Mouse (Mus musculus) midbrain, postnatal 0 days (tissue): Measurements from ENCODE around the gene Cerk. TPM values are rescaled to one million over a fixed set of nuclear protein-coding genes. Genes with fewer than 3 reads are reported as not detected.

Experiments used
- ATAC-seq: fragments of 200-750 bp; cut with Nextera tagmentation; 2 replicates; pipeline ENCODE4 v1.8.0; 2017; ENCODE audit warnings: moderate number of reproducible peaks, mild to moderate bottlenecking, moderate TSS enrichment, moderate library complexity; ENCODE audit not compliant: low FRiP score
- DNase-seq: peaks from one replicate; pipeline ENCODE4 v3.0.0-alpha.2; 2015; ENCODE audit warnings: low spot score
- H3K27ac ChIP-seq: fragments of 300-500 bp; sonication (generic); 2 replicates; pipeline ENCODE4 v1.5.1; 2014; ENCODE audit warnings: low read depth, mild to moderate bottlenecking, low read length, mixed read lengths
- H3K27me3 ChIP-seq: fragments of 300-500 bp; sonication (generic); 2 replicates; pipeline ENCODE4 v1.6.1; 2014; ENCODE audit warnings: low read length, control low read depth, mixed read lengths; ENCODE audit not compliant: insufficient read depth
- H3K36me3 ChIP-seq: fragments of 300-500 bp; sonication (generic); 2 replicates; pipeline ENCODE4 v1.6.1; 2014; ENCODE audit warnings: low read length, control low read depth, mixed read lengths; ENCODE audit not compliant: insufficient read depth
- H3K4me1 ChIP-seq: fragments of 300-500 bp; sonication (generic); 2 replicates; pipeline ENCODE4 v1.6.1; 2014; ENCODE audit warnings: mild to moderate bottlenecking, control low read depth, antibody characterized with exemption, low read length, mixed read lengths; ENCODE audit not compliant: insufficient read depth
- H3K4me2 ChIP-seq: fragments of 300-500 bp; sonication (generic); 2 replicates; pipeline ENCODE4 v1.6.1; 2014; ENCODE audit warnings: low read depth, mild to moderate bottlenecking, low read length, mixed read lengths; ENCODE audit not compliant: poor library complexity, severe bottlenecking
- H3K4me3 ChIP-seq: fragments of 300-500 bp; sonication (generic); 2 replicates; pipeline ENCODE4 v1.5.1; 2014; ENCODE audit warnings: low read depth, mild to moderate bottlenecking, low read length, moderate library complexity
- H3K9ac ChIP-seq: fragments of 300-500 bp; sonication (generic); replicated peaks from 2 replicates; pipeline ENCODE4 v1.6.1; 2014; ENCODE audit warnings: mild to moderate bottlenecking, low read length, moderate library complexity, mixed read lengths; ENCODE audit not compliant: poor library complexity, severe bottlenecking
- H3K9me3 ChIP-seq: fragments of 300-500 bp; sonication (generic); 2 replicates; pipeline ENCODE4 v1.6.1; 2016; ENCODE audit warnings: low read length, control low read depth
- CTCF ChIP-seq: IDR thresholded peaks from 2 replicates; pipeline ENCODE4 v1.5.1; 2016; ENCODE audit warnings: antibody characterized with exemption, mild to moderate bottlenecking
- WGBS: fragments of 180-500 bp; shearing (Covaris S2); extraction: QIAGEN DNeasy Blood & Tissue Kit; methylation state at CpG from one replicate; pipeline ENCODE4 v1.1.7; 2014; 5-methylcytosine and 5-hydroxymethylcytosine counted together
- polyA plus RNA-seq: library from polyadenylated mRNA; unstranded; fragments of >200 nt; fragmentation: Nextera tagmentation; extraction: Ambion mirVana; gene quantifications from 2 replicates; pipeline ENCODE4 v1.2.1, GENCODE M21; 2015
- total RNA-seq: library from RNA; depleted of rRNA; stranded (reverse); fragments of >200 nt; gene quantifications from 2 replicates; pipeline ENCODE4 v1.2.3, GENCODE M21; 2014

Gene Cerk
- total and polyA plus RNA-seq, 2 experiments from 2014 or later: 21.6 to 37.0 TPM

DNA sequence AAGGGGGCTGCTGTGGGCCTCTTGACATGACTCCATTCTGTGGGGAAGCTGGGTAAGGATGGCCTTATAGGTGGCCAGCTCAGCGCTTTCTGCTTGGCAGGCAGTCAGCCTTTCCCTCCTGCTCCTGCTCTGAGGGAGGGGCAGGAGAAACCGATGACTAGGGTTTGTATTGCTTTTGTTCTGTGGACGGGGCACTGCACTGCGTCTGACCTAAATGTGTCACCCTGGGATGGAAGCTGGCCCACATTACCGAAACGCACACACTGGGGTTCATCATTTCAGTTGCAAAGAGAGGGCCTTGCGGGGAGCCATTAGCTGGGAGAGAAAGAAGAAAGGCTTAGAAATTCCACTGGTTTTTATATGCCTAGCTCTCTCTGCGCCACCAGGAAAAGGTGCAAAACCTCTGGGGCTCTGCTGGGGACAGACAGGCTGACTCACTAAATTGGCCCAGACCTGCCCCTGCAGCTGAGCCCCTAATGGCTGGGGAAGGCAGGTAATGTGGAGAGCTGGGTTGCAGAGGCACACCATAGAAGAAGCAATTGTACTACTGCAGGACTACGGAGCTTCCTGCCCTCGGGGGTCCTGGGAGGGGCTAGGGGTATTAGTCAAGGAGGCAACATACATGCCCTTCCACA is 73.1 kb downstream of the Cerk start:
- Histone ChIP-seq H3K4me3 (no peak overlapping the region), H3K27me3 (no peaks in the 10 kb centered on the region), H3K4me2 (0 out of 2 replicates have a peak overlapping the region, but pooled peaks have one; percentile 3), H3K27ac (peak overlapping the region; percentile 86), H3K9me3 (no peaks in the 10 kb centered on the region), H3K4me1 (peaks cover 13% of the 10 kb centered on the region; the same call in 1 of the 2 replicates), H3K36me3 (no peaks in the 10 kb centered on the region), H3K9ac (0 out of 2 replicates have a peak overlapping the region, but pooled peaks have one; percentile 0)
- DNase-seq (peak; percentile 71), ATAC-seq (peak; percentile 64)
- no peak for TF ChIP-seq CTCF
- WGBS: 8% methylated on average over 10 of the region's 10 CpGs

DNA sequence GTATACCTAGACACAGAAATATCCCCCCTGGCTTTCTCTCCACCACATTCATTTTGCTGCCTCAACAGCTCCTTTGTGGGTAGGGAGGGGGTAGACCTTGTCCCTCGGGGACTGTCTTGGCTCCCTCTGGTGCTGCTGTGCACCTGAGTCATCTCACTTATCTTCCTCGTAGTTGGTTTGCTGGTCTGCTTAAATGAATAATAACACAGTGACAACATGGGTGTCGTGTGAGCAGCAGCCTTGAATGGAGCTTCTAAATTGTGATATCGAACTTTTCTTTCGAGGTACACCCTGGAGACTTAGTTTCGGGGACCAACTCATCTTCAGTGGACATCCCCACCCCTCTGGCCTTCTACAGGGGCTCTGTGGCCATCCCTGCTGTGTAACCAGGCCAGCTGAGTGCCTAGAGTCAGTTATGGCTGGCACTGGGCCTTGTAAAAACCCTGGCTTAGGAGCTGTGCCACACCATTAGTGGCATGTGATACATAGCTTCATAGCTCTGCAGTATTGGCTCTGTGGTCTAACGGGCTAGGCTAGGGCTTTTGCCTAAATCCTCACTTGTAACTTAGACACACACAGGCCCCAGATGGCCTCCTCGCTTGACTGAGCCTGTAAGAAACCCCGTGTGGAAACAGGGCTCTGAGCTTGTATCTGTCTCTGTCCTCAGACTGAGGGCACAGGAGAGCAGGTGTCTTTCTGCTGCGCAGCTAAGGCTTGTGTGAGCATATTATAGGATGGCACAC is 75.4 kb downstream of the Cerk start:
- ATAC-seq (no peak), DNase-seq (peak; percentile 70)
- Histone ChIP-seq H3K4me3 (no peak overlapping the region), H3K27me3 (no peaks in the 10 kb centered on the region), H3K4me1 (peaks cover 13% of the 10 kb centered on the region; the same call in 1 of the 2 replicates), H3K27ac (peak overlapping the region; percentile 51), H3K9me3 (no peaks in the 10 kb centered on the region), H3K36me3 (no peaks in the 10 kb centered on the region), H3K9ac (no peak overlapping the region), H3K4me2 (no peak overlapping the region)
- 64% methylated on average over 10 of the region's 10 CpGs for WGBS
- no peak for TF ChIP-seq CTCF

DNA sequence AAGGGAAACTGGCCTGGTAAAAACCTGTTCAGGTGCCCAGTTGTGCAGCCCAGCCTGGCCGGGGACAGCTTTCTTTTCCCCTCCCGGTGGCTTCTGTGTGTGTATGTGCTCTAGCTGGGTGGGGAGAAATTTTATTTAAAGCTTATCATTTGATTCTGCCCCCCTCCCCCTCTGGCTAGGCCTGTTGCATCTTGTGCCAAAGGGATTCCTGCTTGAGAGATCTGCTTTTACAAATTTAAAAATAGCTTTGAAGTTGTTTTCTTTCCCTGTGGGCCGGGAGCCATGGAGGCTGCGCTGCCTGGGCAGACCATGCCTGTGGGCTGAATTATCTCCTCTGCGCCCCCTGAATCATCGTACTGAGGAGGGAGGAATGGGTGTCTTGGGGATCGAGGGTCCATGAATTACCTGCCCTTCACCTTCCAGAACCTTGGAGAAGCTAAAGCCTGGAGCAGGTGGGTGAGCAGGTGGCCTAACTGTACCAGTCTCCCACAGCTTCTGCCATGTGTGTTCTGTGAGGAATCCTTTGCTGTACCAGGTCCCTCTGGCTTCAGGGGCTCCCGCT is 76.2 kb downstream of the Cerk start:
- DNase-seq (no peak), ATAC-seq (no peak)
- 56% methylated on average over 8 of the region's 8 CpGs for WGBS
- no peak for TF ChIP-seq CTCF
- no peaks in the 10 kb centered on the region for H3K9me3 ChIP-seq
- no peak overlapping the region for H3K27ac ChIP-seq
- H3K36me3 ChIP-seq: 0 out of 2 replicates have a peak, but pooled peaks cover 6% of the 10 kb centered on the region
- H3K9ac ChIP-seq: no peak overlapping the region
- H3K4me2 ChIP-seq: no peak overlapping the region
- no peaks in the 10 kb centered on the region for H3K27me3 ChIP-seq
- H3K4me1 ChIP-seq: peaks cover 13% of the 10 kb centered on the region; the same call in 1 of the 2 replicates
- no peak overlapping the region for H3K4me3 ChIP-seq

DNA sequence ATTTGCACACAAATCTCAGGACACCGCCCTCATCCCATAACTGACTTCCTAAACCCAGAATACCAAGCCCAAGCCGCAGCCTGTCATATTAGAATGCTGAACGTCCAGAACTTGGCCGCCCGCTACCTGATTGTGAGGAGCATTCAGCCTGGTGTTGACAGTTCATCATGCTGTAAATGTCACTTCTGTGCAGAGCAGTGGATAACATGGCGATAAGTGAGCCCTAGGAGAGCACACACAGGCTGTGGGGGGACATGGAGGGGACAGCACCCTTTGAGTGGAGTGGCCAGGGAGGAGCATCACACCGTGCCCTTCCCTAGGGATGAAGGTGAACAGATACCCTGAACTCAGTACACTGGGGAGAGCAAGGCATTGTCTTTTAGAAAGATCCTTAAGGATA is 76.7 kb downstream of the Cerk start:
- Histone ChIP-seq H3K4me1 (peaks cover 13% of the 10 kb centered on the region; the same call in 1 of the 2 replicates), H3K36me3 (0 out of 2 replicates have a peak, but pooled peaks cover 6% of the 10 kb centered on the region), H3K9ac (no peak overlapping the region), H3K9me3 (no peaks in the 10 kb centered on the region), H3K27me3 (no peaks in the 10 kb centered on the region), H3K4me2 (no peak overlapping the region), H3K27ac (no peak overlapping the region), H3K4me3 (no peak overlapping the region)
- no peak for TF ChIP-seq CTCF
- WGBS: 91% methylated on average over 7 of the region's 7 CpGs
- ATAC-seq (no peak), DNase-seq (no peak)

DNA sequence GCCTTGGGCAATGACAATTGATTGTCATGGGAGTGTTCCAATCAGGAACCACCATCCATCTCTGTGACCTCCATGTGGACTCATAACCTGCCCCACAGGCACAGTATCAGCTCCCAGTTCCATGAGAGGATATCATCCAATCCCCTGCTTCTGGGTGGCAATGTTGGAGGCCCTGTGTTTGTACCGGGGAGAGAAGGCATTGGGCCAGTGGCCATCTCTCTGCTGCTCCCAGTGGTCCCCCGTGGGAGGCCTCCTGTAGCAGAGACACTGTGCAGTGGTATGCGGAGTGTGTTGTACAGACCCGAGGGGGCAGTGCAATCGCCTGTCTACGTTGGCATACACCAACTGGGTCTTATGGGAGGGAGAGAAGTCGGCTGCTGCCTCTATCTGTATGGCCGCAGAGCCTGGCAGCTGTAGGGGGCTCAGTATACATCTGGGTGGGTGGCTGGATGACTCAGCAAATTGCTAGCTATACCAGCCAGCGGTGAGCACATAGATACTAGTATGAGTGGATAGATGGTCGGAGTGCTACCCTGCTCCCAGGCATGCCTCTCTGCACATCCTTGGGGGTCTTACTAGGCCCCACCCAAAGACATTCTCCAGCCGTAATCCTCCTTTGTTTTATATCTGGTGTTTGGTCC is 78.0 kb downstream of the Cerk start:
- Histone ChIP-seq H3K36me3 (peaks cover 9% of the 10 kb centered on the region; the same call in 1 of the 2 replicates), H3K4me2 (no peak overlapping the region), H3K9me3 (no peaks in the 10 kb centered on the region), H3K9ac (no peak overlapping the region), H3K4me1 (peaks cover 10% of the 10 kb centered on the region; the same call in 1 of the 2 replicates), H3K27me3 (no peaks in the 10 kb centered on the region), H3K4me3 (no peak overlapping the region), H3K27ac (no peak overlapping the region)
- peak; percentile 11 for DNase-seq
- ATAC-seq: no peak
- TF ChIP-seq CTCF: peak; percentile 33
- WGBS: 82% methylated on average over 11 of the region's 11 CpGs
